Mouse (Mus musculus) liver, postnatal 0 days (tissue): ENCODE measurements at regions not wholly inside any gene's neighbourhood (a gene's known extent, or its start where the extent isn't known, plus 50 kb on each side); places are given as distances from the start of the nearest gene placed in this dataset.

Source experiments
- CTCF ChIP-seq: sonication (generic); IDR thresholded peaks from 2 replicates; pipeline ENCODE4 v1.5.1; 2016; ENCODE audit warnings: antibody characterized with exemption, low read depth
- EP300 ChIP-seq: IDR thresholded peaks from 2 replicates; pipeline ENCODE4 v1.6.1; 2016; ENCODE audit warnings: antibody characterized with exemption, low read depth, mild to moderate bottlenecking

- TF ChIP-seq CTCF (no peak), EP300 (no peak)
Measured at GRCm38 (mm10) chr13:5634960-5635359, 226.3 kb upstream of the Klf6 start.
